Mouse (Mus musculus) mouse trophoblast stem cell (cell line): Measurements from ENCODE around the gene Prss37.

Source experiments
- in situ Hi-C, 2 experiments: fragments of 300-500 bp; cut with MseI, MboI; formaldehyde crosslinking; loops; 2 replicates in 1 of 2; 3 replicates in 1 of 2; pipeline ENCODE4 v1.15.1; 2025

Prss37 gene

DNA sequence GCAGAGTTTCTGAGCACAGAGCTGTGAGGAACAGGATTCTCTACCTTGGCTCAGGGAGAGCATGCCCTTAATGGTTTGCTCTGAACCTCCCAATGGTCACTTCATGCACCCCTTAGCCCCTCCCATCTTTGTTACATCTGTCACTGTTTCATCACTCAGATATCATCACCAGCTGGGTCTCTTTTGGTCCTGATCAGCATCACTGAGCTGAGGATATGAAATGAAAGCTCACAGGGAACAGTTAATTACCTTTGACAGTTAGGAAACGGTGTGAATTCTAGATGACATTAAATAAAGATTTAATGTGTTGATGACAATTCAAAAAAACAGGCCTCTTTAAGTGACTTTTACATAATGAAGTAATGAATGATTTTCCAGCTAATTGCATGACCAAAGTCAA, at the start of gene Prss37:
Prss37 (minus strand) TSS at position 101 of the 400 bp plus-strand sequence.
- in situ Hi-C loops, result no loop called here

DNA sequence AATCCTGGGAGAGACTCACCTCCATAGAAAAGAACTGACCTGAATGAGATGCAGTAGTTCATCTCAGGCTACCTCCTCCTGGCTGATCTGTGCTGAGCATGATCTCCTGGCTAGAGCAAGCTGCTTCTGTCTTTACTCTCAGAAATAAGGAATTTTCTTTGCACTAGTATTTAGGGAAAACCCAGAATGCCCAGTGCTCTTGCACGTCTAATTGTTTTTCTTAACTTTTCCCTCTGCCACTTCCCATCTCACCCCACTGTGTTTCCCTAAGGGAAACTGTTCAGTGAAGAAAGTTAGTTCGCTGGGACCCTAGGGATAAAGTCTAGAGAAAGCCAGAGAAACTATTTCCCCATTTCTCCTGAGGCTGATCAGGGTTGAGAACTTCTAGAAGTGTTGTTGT, 35.6 kb upstream of the Prss37 start, which contains the start of gene Olfr461:
Olfr461 (minus strand) TSS at position 101 of the 400 bp plus-strand sequence.
- in situ Hi-C loops, result no loop called here

DNA sequence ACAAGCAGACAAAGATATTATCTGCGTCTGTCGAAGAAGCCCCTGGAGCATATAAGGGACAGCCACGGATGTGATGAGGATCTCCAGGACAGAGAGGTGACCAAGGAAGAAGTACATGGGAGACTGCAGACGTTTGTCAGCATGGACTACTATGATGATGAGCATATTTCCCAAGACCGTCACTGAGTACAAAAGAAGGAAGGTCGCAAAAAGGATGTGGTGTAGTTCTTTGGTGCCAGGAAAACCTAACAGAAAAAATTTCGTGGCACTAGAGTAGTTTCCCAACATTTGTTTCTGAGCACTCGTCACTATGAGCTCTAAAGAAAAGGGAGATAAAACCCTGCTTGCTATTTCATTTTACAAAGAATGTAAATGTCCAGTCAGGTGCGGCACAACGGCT, 25.4 kb upstream of the Prss37 start:
- in situ Hi-C loops, result no loop called here

DNA sequence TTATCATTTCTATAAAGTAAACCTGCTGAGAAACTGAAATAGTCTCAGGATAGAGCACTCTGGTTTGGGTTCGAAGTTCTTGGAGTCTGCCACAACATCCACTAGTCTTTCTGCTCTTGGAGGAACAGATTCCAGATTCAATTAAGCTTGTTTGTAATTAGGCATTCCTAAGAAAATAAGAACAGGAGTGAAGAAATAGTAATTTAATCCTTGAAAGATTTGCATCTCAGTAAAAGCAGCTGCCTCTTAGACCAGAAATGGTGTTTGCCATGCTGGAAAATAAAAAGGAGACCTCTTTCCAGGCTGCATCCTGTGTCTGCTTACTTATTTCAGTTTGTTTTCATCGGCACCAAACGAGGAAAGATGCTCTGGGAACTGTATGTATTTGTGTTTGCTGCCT, 26.1 kb downstream of the Prss37 start, which contains the start of gene Tas2r108:
Tas2r108 (plus strand) TSS at position 301 of the 400 bp plus-strand sequence.
- in situ Hi-C loops, result no loop called here

DNA sequence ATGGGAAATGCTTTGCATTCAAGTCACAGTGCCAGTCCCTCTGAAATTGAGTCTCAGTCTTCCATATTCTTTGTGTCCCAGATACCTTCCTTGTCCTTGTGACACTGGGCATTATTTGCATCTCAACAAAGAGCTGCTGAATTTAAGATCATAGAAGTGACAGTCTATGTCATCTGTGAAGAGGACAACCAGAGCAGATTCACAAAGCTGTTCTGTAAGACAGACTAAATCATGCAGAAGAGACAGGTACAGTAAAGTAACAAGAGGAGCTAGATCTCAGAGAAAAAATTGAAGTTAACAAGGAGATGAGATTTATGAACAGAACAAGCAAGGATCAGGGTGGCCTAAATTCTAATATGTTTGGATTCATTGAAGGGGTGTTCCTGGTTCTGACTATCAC, 28.4 kb downstream of the Prss37 start, which contains the start of gene Tas2r137:
Tas2r137 (plus strand) TSS at position 301 of the 400 bp plus-strand sequence.
- in situ Hi-C loops, result no loop called here

DNA sequence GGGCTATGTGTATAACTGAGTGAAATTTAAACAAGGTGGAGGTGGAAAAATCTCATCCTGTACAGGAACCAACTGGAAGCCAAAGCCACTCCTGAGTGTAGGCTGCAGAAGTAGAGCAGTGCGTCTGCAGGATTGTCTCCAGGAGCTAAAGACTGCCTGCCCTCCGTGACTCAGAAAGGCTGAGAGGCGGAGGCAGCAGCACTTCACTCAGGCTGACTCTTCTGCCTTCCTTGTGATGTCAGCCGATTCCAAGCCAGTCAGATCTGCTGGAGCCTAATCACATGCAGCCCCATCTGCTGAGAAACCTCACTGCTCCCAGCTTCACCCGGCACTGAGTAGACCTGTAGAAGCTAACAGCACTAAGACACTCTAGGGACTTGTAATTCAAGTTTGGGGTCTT, 37.0 kb downstream of the Prss37 start:
- in situ Hi-C loops, result no loop called here

DNA sequence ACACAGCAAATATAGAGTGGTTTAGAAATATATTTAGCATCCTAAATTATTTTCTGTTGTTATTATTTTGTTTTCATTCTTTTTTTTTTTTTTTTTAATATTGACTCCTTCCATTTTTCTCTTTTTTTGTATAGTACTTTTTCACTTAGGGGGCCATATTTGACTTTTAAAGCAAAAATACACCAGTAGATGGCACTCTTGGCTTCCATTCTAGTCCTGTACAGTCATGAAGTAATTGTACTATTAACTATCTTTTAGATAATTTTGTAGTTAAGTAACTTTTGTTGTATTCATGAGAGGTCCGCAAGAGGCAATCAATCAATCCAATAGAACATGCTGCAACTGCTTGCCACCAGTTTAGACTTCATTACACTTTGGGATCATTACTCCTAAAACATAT, 39.6 kb downstream of the Prss37 start:
- in situ Hi-C loops, result no loop called here

- in situ Hi-C loops, result no loop called here
Observed at GRCm38 (mm10) chr6:40476132-40476531, 43.2 kb downstream of the Prss37 start.

DNA sequence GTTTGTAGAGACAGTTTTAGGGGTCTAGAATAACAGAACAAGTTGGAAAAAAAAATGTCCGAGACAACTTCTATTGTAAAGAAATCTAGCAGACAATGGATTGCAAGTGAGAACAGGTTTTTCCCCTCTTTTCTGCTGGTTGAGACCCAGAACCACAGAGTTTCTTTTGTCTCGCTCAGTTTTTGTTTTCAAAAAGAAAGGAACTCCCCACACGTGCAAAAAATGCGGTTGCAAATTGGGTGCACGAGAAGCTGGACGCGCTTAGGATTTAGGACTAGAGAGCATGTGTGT, 47.6 kb downstream of the Prss37 start:
- in situ Hi-C loops, result no loop called here

- in situ Hi-C loops, result no loop called here
Observed at GRCm38 (mm10) chr6:40470916-40471719, 48.2 kb downstream of the Prss37 start, which contains the start of gene Ssbp1. Gene Ssbp1, plus strand, starts transcription at chr6:40471352.

DNA sequence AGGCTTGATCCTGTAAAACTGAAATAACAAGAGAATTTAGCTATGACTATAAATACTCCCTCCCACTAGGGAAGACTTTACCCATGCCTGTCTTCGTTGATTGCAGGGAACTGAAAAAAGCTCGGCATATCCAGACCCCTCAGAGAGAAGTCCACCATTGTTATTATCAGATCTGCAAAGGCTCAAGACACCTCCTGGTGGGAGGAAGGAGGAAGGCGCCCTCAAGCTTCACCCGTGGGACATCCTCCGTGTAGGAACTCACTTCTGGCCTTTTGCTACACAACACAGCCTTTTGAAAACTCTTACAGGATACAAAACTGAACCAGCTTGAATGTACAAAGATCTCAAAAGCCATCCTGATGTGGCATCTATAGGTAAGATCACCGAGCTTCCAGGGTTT, 53.6 kb downstream of the Prss37 start:
- in situ Hi-C loops, result no loop called here
